Mouse (Mus musculus) frontal cortex, adult (tissue): ENCODE measurements at regions not wholly inside any gene's neighbourhood (a gene's known extent, or its start where the extent isn't known, plus 50 kb on each side); places are given as distances from the start of the nearest gene placed in this dataset.
A peak's percentile ranks its signal among the peaks of the same experiment; 100 is the strongest.

Experiments
- ATAC-seq: cut with Nextera tagmentation; 2 replicates; pipeline ENCODE4 v1.9.2; 2017; ENCODE audit warnings: mild to moderate bottlenecking, moderate library complexity, mixed read lengths; ENCODE audit not compliant: low TSS enrichment

DNA sequence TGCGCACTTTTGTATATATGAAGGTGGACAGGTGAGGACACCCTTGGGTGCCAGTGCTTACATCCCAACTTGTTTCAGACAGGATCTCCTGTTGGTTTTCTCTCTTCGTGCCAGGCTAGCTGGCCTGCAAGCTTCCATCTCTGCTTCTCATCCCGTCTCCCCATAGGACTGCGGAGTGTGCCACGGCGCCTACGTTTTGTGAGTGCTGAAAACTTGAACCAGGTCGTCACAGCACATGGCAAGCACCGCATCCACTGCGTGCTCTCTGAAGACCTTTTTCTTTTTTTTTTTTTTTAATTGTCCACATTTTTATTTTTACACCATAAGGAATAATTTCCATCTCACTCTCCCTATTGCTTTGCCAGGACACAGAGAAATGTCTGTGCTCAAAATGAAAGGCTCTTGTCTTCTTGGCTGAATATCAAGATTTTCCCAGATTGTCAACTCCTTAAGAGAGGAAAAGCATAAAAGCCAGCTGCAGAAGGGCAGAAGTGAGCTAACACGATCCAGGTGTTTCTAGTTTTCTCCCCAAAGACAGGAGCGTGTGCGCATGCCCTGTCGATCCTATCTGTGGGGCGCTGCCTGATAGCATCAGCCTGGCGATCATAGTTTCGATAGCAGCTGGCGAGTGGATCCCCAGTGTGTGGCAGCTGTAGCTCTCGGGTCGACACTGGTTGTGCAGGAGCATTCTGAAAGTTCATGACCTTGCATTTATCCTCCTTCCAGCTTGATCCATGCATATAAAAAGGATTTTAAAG, 326.4 kb upstream of the Ddhd1 start:
- no peak for ATAC-seq

DNA sequence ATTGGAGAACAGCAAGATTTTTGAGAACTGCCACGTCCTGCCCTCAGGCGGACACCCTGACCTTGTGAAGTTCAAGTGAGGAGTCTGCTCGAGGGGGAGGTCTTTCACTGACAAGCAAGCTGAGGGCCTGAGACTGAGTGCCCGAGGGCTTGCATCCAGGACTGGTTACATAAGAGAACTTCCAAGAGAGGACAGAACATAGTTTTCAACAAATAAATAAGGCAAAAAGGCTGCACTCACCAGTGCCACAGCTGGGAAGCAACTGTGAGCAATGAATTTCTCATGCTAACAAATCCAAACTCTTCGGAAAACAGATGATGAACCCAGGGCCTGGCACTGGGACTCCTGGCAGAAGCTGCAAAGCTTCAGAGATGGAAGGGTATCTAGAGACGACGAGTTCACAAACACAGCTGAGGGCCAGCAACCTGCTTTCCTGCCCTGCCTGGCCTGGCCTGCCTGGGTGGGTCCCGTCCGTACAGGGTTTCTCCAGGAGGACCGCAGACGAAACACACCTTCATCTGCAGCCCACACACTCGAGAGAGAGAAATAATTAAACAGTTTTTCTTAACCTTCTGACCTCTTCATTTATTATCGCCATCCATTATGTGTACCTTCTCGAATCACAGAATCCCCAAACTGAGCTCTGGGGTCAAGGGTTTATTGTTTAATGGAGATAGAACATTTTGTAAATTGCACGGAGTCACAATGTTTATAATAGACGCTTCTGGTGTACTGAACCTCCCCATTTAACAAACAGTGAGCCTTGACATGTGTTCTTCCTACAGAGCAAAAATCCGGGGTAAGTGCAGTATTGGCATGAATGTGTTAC, 334.3 kb upstream of the Ddhd1 start:
- no peak for ATAC-seq

DNA sequence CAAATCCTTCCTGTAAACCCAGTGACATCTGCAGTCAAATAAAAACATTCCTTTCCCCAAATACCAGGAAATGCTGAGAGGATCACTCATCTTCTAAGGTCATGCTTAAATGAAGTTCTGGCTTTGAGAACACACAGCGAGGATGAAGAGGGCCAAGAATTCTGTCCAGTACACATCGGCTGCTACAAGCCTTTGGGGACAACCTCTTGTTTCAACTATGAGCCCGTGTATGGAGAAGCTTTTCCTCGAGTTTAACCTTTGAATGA, 334.9 kb upstream of the Ddhd1 start:
- no peak for ATAC-seq

DNA sequence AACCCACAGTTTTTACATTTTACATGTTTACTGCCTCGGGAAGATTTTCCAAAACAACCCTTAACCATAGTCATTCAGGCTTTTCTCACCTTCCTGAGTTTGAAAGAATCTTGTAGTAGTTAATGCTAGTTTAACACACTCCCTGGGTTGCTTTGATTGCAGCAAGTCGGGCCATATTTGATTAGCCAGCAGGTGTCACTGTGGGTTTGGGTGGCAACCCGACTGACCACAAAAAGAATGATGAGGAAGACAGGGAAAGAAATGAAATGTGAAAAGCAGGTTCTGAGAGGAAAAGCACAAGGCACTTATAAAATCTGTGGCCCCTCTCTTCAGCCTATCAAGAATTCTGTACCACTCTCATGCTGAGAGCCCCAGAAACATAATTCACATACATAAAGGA, 335.7 kb upstream of the Ddhd1 start:
- ATAC-seq: peak; percentile 90

DNA sequence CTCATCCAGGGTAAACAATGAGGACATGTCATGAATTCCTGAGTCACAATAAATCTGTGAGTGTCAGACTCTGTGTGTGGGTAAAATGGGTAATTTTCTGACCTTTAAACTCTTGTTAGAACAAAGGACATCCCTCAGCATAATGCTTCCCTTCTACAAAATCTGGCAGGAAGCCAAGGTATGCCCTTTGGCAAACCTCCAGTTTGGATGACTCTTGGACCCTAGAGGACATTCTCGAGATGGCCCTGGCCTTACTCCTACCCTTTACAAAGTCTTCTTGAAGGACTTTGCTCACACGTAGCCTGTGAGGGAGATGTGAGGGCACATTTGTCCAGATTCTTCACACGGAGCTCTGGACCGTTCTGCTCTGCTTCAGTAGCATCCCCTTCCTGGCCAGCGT, 338.8 kb upstream of the Ddhd1 start:
- no peak for ATAC-seq

DNA sequence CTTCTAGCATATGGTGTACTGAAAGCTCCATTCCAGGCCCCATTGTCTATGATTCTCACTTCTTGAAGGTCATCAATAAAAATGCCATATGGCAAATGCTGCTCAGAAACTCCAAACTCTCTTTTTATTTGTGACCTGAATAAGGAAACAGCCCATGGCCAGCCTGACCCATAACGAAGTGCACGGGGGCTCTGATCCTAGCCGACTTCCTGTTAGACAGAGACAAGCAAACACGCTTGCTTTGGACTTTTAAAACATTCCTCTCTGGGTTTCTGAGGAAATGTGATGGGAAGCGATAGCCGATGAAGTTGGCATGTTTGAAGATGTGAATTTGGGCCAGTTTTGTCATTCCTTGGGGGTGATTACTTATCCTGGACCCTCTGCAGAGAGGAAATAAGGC, 346.1 kb upstream of the Ddhd1 start:
- no peak for ATAC-seq

DNA sequence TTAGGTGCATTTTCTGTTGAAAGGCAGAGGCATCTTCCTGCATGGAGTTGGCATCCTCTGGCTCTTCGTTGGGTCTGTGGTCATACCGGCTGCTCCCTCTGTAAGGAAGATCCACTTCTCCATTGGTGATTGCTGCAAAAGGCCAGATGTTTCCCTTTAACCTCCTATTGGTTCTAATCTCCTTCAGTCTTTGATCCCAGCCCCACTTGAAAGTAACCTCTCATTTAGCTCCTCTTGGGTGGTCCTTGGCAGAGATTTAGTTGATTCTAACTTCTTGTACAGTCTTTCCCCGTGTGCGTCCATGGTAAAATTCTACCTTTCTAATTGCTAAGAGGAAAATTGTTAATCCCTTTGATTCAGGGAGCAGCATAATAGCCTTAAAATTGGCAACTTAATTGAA, 347.4 kb upstream of the Ddhd1 start:
- ATAC-seq: no peak

DNA sequence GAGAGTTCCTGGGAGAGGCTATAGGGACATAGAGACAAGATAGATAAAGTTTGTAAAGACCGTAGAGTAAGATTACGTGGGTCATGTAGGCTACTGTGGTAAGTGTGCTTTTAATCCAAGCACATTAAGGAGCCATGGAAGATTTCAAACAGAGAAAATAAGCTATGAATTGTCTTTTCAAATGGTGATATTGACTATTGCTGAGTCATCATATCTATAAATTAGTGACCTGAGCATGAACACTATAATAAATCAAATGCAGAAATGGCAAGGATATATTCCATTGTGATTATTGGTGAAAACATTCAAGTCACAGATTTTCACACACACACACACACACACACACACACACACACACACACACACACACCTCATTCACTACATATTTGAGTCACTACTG, 355.3 kb upstream of the Ddhd1 start:
- no peak for ATAC-seq

DNA sequence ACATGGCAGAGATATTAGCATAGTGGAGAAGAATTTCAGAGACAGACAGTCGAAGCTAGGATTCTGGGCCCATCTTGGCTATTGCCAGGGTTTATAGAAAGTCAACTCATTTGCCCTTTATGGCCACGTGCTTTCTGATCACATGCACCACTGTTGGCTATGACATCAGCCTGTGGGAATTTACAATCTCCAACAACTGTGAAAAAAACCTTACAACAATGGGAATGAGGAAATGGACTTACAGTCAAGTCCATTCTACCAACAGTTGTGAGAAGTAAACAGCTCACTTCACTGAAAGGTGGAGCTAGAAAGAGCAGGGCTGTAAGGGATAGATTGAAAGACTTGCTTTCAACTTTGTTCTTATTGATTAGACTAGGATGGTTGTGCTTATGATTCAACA, 356.1 kb upstream of the Ddhd1 start:
- ATAC-seq: no peak

DNA sequence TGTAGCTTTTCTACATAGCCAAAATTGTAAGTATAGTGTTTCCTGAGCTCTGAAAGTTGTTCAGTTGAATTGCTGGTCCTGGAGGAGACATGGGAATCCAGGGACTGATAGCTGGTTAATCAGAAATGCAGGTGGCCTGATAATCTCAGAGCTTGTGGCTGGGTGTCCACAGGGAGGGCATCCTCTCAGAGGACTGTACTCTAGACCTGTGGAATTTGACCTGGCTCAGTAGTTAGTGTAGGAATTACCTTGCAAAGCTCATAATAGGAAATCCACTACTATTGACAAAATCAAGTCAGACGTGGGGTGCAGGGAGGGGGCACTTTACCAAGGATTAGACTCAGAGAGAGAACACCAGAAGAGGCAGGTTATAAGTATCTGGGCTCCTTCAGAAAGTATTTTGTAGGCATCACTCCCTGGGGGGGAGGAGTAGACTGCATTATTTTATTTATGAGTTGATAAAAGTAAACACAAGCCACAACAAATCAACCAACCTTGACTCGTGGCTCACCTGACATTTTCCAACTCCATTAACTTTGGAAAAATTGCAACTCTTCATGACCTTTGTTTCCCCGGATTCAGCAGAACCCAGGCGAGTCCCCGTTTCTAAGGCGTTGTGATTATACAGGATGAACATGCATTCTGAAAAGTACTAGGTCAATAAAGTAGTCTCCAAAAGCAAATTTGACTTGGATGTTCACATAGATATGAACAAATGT, 357.9 kb upstream of the Ddhd1 start:
- ATAC-seq: no peak

DNA sequence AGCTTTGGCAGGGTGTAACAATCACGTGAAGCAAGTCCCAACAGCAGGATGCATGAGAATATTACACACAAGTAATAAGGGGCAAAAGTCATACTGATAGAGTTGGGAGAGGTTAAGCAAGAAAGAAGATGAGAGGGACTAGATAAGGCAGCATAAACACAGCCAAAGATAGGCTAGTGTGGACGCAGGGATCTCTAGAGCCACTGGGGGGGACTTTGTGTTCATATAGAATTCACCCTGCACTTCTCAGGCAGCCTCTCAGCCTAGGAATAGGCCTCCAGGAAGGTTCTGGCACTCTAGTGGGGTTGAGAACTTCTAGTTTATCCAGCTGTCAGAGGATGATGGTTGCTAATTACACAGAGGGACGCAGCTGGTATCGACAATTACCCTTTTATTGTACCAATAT, 358.8 kb upstream of the Ddhd1 start:
- no peak for ATAC-seq

DNA sequence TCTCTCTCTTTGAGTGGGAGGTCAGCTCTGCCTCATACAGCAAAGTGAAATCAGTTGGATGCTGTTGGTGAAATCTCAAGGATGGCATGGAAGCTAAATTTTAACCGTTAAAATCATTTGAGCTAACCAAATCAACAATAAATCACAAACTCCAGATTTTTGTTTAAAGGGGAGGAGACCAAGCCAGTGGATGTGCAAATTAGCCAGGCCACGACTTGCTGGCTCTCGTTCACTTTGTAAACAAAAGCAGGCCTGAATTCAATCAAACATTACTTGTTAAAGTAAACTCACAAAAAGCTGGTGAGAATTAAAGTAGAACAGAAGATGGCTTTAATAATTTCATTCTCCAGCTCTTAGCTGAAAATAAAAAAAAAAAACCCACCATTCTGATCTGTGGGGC, 359.3 kb upstream of the Ddhd1 start:
- no peak for ATAC-seq

DNA sequence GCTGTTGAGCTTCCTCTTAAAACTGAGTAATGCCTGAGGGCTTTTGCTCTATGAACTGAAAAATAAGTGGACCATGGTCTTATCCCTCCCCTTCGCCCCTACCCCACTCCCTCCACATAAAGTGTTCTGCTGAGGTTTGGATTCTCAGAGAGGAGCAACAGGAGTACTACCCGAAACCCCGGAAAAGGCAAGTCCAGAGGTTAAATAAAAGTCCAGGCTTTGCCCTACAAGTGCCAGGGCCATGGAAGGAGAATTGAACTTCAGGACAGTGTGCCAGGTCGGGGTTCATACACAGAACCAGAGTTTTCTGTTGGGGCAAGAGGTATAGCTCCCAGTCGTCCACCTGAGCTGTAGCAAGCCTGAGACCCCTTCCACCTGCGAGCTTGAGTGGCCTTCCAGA, 360.0 kb upstream of the Ddhd1 start:
- ATAC-seq: no peak

DNA sequence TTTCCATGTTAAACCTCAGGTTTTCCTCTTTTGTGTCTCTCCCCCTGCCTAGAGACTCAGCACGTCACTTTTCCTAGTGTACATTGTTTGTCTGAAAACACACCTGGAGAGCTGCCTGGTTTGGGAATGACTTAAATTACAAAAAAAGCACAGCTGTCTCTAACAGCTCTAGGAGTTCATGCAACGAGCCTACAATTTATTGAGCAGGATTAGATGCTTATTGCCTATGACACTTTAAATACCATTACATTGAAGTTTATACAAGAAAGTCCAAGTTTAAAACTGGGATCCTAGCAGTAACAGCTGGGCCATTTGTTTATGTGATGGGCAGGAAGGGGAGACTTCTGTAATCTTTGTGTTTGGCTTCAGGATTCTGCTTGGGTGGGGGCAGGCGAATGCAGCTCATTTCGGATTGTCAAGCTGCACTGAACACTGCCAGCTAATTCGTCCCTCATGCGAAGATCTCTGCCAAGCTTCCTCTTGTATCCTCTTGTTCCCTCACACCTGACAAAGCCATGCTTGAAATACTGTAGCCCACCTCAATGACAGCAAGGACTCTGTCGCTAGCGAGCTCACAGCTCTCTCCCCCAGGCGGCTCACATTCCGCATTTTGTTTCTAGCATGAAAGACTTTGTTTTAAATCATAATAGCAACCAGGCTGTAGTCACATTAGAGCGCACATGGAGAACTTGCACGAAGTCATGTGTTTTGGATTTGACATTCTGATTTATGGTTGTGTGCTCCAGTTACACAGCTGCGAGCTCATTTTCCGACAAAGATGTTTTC, 359.8 kb upstream of the Gm15217 start:
- ATAC-seq: no peak

DNA sequence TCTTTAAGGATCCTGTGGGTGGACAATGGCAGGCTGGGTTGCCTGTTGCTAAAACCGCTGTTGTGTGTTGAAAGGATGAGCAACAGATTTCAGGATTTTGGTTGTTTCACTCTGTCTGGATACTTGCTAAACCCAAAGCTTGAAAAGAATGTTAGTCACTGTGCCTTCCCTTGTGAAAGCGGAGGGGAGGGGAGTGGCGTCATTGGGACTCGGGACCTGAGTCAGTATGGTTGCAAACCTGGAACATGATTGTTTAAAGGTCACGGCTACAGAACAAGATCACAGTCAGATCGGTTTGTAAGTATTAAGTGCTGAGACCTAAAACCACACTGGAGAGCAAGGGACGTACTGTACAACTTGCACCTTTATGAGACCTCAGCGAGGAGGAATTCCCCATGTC, 344.9 kb upstream of the Gm15217 start:
- no peak for ATAC-seq

DNA sequence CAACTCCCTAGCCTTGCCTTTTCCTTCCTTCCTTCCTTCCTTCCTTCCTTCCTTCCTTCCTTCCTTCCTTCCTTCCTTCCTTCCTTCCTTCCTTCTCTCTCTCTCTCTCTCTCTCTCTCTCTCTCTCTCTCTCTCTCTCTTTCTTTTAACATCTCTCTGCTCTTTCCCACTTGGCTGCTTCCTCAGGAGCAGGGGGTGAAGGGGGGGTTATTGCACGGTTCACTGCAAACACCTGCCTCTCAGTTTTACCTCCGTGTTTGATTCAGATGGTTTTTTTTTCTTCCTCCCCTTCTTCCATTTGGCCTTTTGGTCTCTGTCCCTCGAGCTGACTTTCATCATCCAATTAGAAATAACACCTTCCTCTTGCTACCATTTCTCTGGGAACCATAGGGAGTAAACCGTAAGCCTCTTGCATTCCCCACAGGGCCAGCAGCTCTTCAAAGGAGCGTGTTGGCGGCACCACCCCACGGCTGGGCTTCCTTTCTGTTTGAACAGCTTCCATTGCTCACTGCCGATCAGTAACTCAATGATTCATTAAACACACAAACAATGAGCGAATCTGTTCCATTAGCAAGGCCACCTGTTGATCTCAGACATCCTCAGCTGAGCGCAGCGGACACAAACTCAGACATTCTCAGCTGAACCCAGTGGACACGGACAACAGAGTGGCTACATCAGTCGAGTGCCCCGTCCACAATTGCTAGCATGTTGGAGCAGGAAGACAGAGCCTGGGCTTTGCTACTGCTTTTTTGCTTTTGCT, 318.4 kb upstream of the Gm15217 start:
- peak; percentile 52; the same call in 1 of the 2 replicates for ATAC-seq

DNA sequence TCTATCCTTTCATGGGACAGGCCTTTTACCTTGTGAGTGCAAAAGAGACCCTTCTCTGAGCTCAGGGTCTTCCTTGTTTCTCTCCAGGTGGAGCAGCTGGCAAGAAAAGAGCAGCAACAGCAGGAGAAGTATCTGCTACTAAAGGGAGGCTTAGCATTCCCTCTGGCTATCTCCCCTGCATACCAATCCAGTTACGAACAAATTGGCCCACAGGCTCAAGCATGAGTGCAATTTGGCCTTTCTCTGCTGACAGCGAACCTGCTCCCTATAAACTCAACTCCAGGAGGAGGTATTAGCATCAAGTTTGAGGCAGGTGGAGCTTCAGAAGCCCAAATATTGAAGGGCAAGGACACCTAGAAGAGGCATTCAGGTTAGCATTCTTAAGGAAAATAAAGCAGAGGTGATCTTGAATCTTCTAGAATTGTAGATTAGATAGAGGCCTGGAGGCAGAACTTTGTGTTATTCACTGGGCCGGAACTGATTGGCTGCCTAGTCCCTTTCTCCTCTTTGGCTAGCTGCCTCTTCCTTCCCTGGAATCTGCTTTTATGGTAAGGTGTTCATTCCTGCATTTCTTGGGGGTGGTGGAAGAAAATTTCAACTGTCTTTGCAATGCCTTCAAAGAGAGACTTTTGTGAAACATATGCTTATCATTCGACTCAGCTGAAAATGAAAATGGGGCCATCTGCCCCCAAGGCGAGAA, 312.0 kb upstream of the Gm15217 start:
- no peak for ATAC-seq

DNA sequence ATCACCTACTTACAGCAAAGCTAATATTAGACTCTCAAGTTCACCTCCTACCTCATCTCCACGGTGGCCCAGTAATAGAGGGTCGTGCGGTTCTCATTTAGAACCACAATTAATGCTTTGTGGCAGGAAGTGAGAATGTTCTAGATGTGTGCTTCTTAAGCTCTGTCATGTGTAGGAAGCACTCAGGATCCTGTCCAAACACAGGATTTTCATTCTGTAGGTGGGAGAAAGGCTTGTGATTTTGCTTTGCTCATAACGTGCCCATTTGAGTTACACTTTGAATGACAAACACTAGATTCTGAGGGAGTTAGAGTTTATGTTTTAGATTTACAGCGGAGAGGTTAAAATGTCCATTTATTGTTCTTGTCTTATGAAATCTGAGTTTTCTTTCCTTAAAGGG, 308.0 kb upstream of the Gm15217 start:
- ATAC-seq: peak; percentile 89

DNA sequence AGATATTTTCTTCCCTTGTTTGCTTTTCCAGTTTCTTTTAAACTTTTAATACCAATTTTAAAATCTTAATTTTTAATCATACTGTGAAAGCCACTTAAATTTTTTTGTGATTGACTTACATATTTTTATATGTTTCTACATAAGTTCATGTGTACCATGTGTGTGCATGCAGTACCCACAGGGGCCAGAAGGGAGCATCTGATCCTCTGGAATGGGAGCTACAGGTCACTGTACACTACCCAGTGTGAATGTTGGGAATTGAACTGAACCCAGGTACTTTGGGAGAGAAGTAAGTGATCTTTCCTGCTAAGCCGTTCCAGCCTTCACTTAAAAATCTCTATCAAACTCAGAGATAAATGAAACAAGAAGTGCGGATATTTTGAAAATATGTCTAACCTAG, 302.5 kb upstream of the Gm15217 start:
- ATAC-seq: no peak

DNA sequence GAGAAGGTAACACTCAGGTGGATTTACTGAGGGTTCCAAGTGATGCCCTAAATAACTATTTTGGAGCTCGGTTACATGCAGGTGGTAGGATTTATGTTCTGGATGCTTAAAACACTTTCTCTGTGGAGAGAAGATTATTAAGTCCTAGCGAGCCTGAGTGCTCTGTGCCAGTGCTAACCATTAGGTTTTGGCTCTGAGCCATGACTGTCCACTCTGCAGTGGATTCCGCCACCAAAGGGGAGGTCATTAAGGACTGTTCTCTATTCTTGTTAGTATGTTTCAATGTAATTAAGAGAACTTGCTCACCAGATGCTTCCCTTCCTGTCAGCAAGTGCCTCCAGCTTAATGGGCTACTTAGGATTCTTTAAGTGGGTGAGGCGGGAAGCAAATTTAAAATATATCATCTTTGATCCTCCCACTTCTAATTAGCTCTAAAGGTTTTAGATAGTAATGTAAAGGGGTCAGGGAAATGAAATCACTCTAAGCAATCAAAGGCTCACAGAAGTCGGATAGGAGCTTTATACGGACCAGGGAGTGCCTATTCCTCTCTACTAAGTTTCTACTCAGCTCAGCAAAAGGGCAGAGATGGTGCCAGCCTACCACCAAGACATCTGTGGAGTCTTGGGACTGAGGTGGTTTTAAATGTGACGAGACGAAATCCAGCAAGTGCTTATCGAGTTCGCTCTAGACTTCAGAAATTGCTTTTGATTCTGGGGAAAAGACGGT, 301.6 kb upstream of the Gm15217 start:
- ATAC-seq: no peak
